Mouse (Mus musculus) T-cell, adult 66 days (primary cell): ENCODE measurements around the gene Bora. TPM values are rescaled to one million over a fixed set of nuclear protein-coding genes. Genes with fewer than 3 reads are reported as not detected.

ENCODE experiments used
- total RNA-seq, 2 experiments: library from RNA; stranded (reverse); gene quantifications; 3 replicates in 1 of 2; 4 replicates in 1 of 2; pipeline ENCODE4 v1.2.4; 2023

The Bora gene
- 10 to 100 TPM; 15.1 to 19.4 TPM for total RNA-seq

GRCm38 (mm10) chr14:99046031-99046781 lies at the start of gene Bora, which contains the start of gene Mzt1:
Gene Bora (plus strand): TSS chr14:99046222.
Gene Mzt1 (minus strand): TSS chr14:99046134.

DNA sequence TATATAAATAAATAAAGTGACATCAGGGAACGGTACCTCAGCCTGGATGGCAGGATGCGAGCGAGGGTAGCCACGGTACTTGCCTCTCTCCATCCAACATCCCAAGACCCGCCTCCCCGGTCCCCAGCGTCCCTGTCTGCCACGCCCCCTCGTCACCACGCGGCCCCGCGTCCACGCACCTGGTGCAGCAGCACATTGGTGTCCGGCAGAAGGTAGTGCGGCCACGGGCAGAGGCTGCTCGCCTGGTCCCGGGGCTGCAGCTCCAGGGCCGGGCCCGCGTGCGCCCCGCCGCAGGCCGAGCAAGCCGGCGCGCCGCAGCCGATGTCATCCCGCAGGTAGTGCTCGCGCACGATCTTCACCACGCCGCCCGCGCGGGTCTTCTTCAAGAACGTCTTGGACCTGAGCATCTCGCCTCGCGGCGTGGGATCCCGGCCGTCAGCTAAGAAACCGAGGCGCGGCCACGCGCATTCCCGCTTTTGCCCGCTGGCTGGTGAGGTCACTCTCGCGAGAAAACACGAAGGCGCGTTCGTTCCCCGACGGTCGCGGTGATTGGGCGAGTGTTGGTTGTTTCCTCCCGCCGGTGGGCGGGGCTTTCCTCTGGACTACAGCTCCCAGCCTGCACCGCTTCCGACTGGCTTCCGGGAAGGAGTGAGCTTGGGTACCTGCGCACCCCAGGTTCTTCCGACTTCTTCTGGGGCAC lies 53.4 kb downstream of the Bora start, which contains the start of the genes Pibf1 and Dis3:
TSS of gene Pibf1 (plus strand) at position 158 of the 700 bp plus-strand sequence.
TSS of gene Dis3 (minus strand) at position 504 of the 700 bp plus-strand sequence.

Other genes starting within 250 kb of the Bora start
- gene Rpl36a-ps1, start 51.9 kb upstream of the Bora start, total RNA-seq = 1 to 10 TPM; 6.1 to 10.0 TPM
- 10 to 100 TPM; 26.8 to 29.8 TPM for gene Mzt1, start 88 bp upstream of the Bora start, total RNA-seq
- gene Pibf1, start 53.2 kb downstream of the Bora start, total RNA-seq = 10 to 100 TPM; 20.2 to 26.7 TPM
- gene Dis3, start 53.5 kb downstream of the Bora start, total RNA-seq = 10 to 100 TPM; 30.7 to 41.4 TPM